Mouse (Mus musculus) heart, adult 18-20 months (tissue): Measurements from ENCODE around the gene Olfr1454. TPM values are rescaled to one million over a fixed set of nuclear protein-coding genes. Genes with fewer than 3 reads are reported as not detected.

Source experiments
- DNase-seq, 2 experiments: peaks; one replicate each; pipeline ENCODE4 v3.0.0; 2021 to 2022; ENCODE audit warnings: mixed read lengths in 1 of 2
- long read RNA-seq, 2 experiments: library from polyadenylated mRNA; stranded (forward); transcript quantifications; one replicate each; pipeline ENCODE4 v2.0.0; 2021
- total RNA-seq, 2 experiments: library from RNA; stranded (reverse); gene quantifications; 2 replicates each; pipeline ENCODE4 v1.2.3; 2021

Gene Olfr1454
- total RNA-seq, result not detected
- long read RNA-seq, experiment 1, result 0 reads
- long read RNA-seq, experiment 2, result 0 reads

- DNase-seq, result no peak
These were observed at the start of gene Olfr1454 for GRCm38 (mm10) chr19:13060310-13060709. TSS of gene Olfr1454 (plus strand) at chr19:13060610.

- no peak for DNase-seq
These were observed 32.2 kb upstream of the Olfr1454 start, which contains the start of gene Olfr1453 for GRCm38 (mm10) chr19:13028227-13028626. TSS of gene Olfr1453 (minus strand) at chr19:13028327.

- DNase-seq, result no peak
These were observed 33.5 kb downstream of the Olfr1454 start for GRCm38 (mm10) chr19:13093908-13094307.

GRCm38 (mm10) chr19:13097791-13098190 lies 37.4 kb downstream of the Olfr1454 start, which contains the start of gene Olfr1457:
TSS of gene Olfr1457 (minus strand) at chr19:13097891.
- no peak for DNase-seq

- DNase-seq, result no peak
These were observed 46.3 kb downstream of the Olfr1454 start, which contains the start of gene Olfr1458 for GRCm38 (mm10) chr19:13106675-13107074. TSS of gene Olfr1458 (minus strand) at chr19:13106775.

Other genes with a start within 250 kb of the Olfr1454 start
- not detected for gene Gm5244, start 213.9 kb upstream of the Olfr1454 start, total RNA-seq
- not detected for gene Olfr1444, start 203.3 kb upstream of the Olfr1454 start, total RNA-seq
- gene Olfr1445, start 176.8 kb upstream of the Olfr1454 start, total RNA-seq, result not detected
- not detected for gene Olfr1446, start 167.1 kb upstream of the Olfr1454 start, total RNA-seq
- not detected for gene Olfr1447, start 156.9 kb upstream of the Olfr1454 start, total RNA-seq
- gene Olfr1448, start 136.2 kb upstream of the Olfr1454 start, total RNA-seq, result not detected
- gene Olfr1449, start 129.8 kb upstream of the Olfr1454 start, total RNA-seq, result not detected
- gene Olfr1450, start 110.4 kb upstream of the Olfr1454 start, total RNA-seq, result not detected
- not detected for gene Olfr1451, start 65.6 kb upstream of the Olfr1454 start, total RNA-seq
- gene Olfr1453, start 32.3 kb upstream of the Olfr1454 start, total RNA-seq, result not detected
- not detected for gene Olfr1457, start 37.3 kb downstream of the Olfr1454 start, total RNA-seq
- not detected for gene Olfr1458, start 46.2 kb downstream of the Olfr1454 start, total RNA-seq
- not detected for gene Olfr1459, start 88.9 kb downstream of the Olfr1454 start, total RNA-seq
- gene Olfr1461, start 102.4 kb downstream of the Olfr1454 start, total RNA-seq, result not detected
- gene Olfr1462, start 125.1 kb downstream of the Olfr1454 start, total RNA-seq, result not detected
- gene Olfr1463, start 170.7 kb downstream of the Olfr1454 start, total RNA-seq, result not detected